Mouse (Mus musculus) C3H10T1/2 (cell line): Measurements from ENCODE around the gene Rnpc3. TPM values are rescaled to one million over a fixed set of nuclear protein-coding genes. Genes with fewer than 3 reads are reported as not detected.

Source experiments
- polyA plus RNA-seq, 2 experiments: library from polyadenylated mRNA; unstranded; fragments of >200 nt; fragmentation: generic; extraction: Trizol; gene quantifications; one replicate each; pipeline ENCODE4 v1.2.1; 2012; ENCODE audit warnings: missing spikeins in 2 of 2

The Rnpc3 gene
- polyA plus RNA-seq = 1 to 10 TPM in 1 of 2 experiments, under 1 TPM in 1; 0.39 to 3.1 TPM

GRCm38 (mm10) chr3:113629606-113630359 is at the start of gene Rnpc3:
Gene Rnpc3 (minus strand): TSS chr3:113630149.

GRCm38 (mm10) chr3:113606599-113606998 is 23.4 kb downstream of the Rnpc3 start, which contains the start of gene Amy1:
Gene Amy1 (minus strand): TSS chr3:113606699.

Other genes with a start within 250 kb of the Rnpc3 start
- gene Amy2a1, start 97.7 kb downstream of the Rnpc3 start, polyA plus RNA-seq = not detected
- gene Amy1, start 23.4 kb downstream of the Rnpc3 start, polyA plus RNA-seq = 1 to 10 TPM in 1 of 2 experiments, not detected in 1; 2.8 TPM